Mouse (Mus musculus): ENCODE measurements around the gene S100pbp. TPM values are rescaled to one million over a fixed set of nuclear protein-coding genes. Genes with fewer than 3 reads are reported as not detected.

Gene S100pbp
- polyA plus RNA-seq (2015; fragmentation: Nextera tagmentation; extraction: Ambion mirVana) = 17.6 and 18.0 TPM in 2 replicates

- Histone ChIP-seq H3K4me2 (peak within 1 kb of the TSS; percentile 90), H3K27me3 (no peaks in the 10 kb centered on the region), H3K9ac (peak within 1 kb of the TSS; percentile 87), H3K4me1 (replicated peaks) (peaks cover 41% of the 10 kb centered on the region), H3K9me3 (no peaks in the 10 kb centered on the region), H3K36me3 (peaks cover 18% of the 10 kb centered on the region), H3K27ac (peak within 1 kb of the TSS; percentile 92), H3K4me3 (peak within 1 kb of the TSS; percentile 90)
- peak; percentile 88 for ATAC-seq (ENCODE audit: low FRiP score)
- under 1% methylated on average over 58 of the region's 58 CpGs for WGBS
Measured at GRCm38 (mm10) chr4:129189542-129190519, at the start of gene S100pbp, which contains the start of gene Yars. Gene S100pbp (minus strand): TSS chr4:129189727. Gene Yars (plus strand): TSS chr4:129189760.

- ATAC-seq (ENCODE audit: low FRiP score) = peak; percentile 81
- no peaks in the 10 kb centered on the region for H3K36me3 ChIP-seq
- 0 out of 2 replicates have a peak, but pooled peaks cover 11% of the 10 kb centered on the region for H3K27me3 ChIP-seq
- H3K4me2 ChIP-seq = peak overlapping the region; percentile 86
- H3K27ac ChIP-seq = peak overlapping the region; percentile 79
- no peaks in the 10 kb centered on the region for H3K9me3 ChIP-seq
- under 1% methylated on average over 28 of the region's 29 CpGs for WGBS
- peaks cover 50% of the 10 kb centered on the region for H3K4me1 ChIP-seq (replicated peaks)
- H3K9ac ChIP-seq = peak overlapping the region; percentile 80
- peak overlapping the region; percentile 75 for H3K4me3 ChIP-seq
Measured at GRCm38 (mm10) chr4:129239075-129239474, 49.5 kb upstream of the S100pbp start.

GRCm38 (mm10) chr4:129238579-129239016, 49.1 kb upstream of the S100pbp start:
- ATAC-seq (ENCODE audit: low FRiP score) = peak; percentile 70
- H3K4me2 ChIP-seq = peak overlapping the region; percentile 86
- under 1% methylated on average over 21 of the region's 23 CpGs for WGBS
- H3K9ac ChIP-seq = peak overlapping the region; percentile 80
- no peaks in the 10 kb centered on the region for H3K36me3 ChIP-seq
- H3K9me3 ChIP-seq = no peaks in the 10 kb centered on the region
- 0 out of 2 replicates have a peak, but pooled peaks cover 11% of the 10 kb centered on the region for H3K27me3 ChIP-seq
- peak overlapping the region; percentile 75 for H3K4me3 ChIP-seq
- H3K4me1 ChIP-seq (replicated peaks) = peaks cover 50% of the 10 kb centered on the region
- H3K27ac ChIP-seq = peak overlapping the region; percentile 79

- peak overlapping the region; percentile 86 for H3K4me2 ChIP-seq
- WGBS = 6% methylated on average over 21 of the region's 21 CpGs
- H3K36me3 ChIP-seq = no peaks in the 10 kb centered on the region
- H3K4me1 ChIP-seq (replicated peaks) = peaks cover 50% of the 10 kb centered on the region
- 0 out of 2 replicates have a peak, but pooled peaks cover 11% of the 10 kb centered on the region for H3K27me3 ChIP-seq
- no peaks in the 10 kb centered on the region for H3K9me3 ChIP-seq
- peak overlapping the region; percentile 80 for H3K9ac ChIP-seq
- peak overlapping the region; percentile 75 for H3K4me3 ChIP-seq
- peak; percentile 14; the same call in 1 of the 2 replicates for ATAC-seq (ENCODE audit: low FRiP score)
- 0 out of 2 replicates have a peak overlapping the region, but pooled peaks have one; percentile 12 for H3K27ac ChIP-seq
Measured at GRCm38 (mm10) chr4:129237843-129238441, 48.4 kb upstream of the S100pbp start.

- 86% methylated on average over 8 of the region's 8 CpGs for WGBS
Measured at GRCm38 (mm10) chr4:129236236-129236813, 46.8 kb upstream of the S100pbp start.

GRCm38 (mm10) chr4:129235147-129235546, 45.6 kb upstream of the S100pbp start:
- Histone ChIP-seq H3K4me2 (no peak overlapping the region), H3K9ac (no peak overlapping the region), H3K36me3 (no peaks in the 10 kb centered on the region), H3K4me1 (replicated peaks) (peaks cover 46% of the 10 kb centered on the region), H3K27me3 (peaks cover 4% of the 10 kb centered on the region), H3K4me3 (no peak overlapping the region), H3K9me3 (no peaks in the 10 kb centered on the region), H3K27ac (no peak overlapping the region)
- 74% methylated on average over 3 of the region's 3 CpGs for WGBS
- no peak for ATAC-seq (ENCODE audit: low FRiP score)

More at GRCm38 (mm10) chr4:129236236-129236813, 46.8 kb upstream of the S100pbp start:
- no peak overlapping the region for H3K4me3 ChIP-seq
- H3K9me3 ChIP-seq = no peaks in the 10 kb centered on the region
- no peak for ATAC-seq (ENCODE audit: low FRiP score)
- peaks cover 12% of the 10 kb centered on the region for H3K27me3 ChIP-seq
- H3K4me2 ChIP-seq = no peak overlapping the region
- H3K36me3 ChIP-seq = no peaks in the 10 kb centered on the region
- no peak overlapping the region for H3K27ac ChIP-seq
- H3K4me1 ChIP-seq (replicated peaks) = peaks cover 44% of the 10 kb centered on the region
- H3K9ac ChIP-seq = no peak overlapping the region

- Histone ChIP-seq H3K9me3 (no peaks in the 10 kb centered on the region), H3K27me3 (peaks cover 3% of the 10 kb centered on the region), H3K4me2 (no peak overlapping the region), H3K4me1 (replicated peaks) (peaks cover 42% of the 10 kb centered on the region), H3K9ac (no peak overlapping the region), H3K27ac (no peak overlapping the region), H3K36me3 (no peaks in the 10 kb centered on the region), H3K4me3 (no peak overlapping the region)
- no peak for ATAC-seq (ENCODE audit: low FRiP score)
- 86% methylated on average over 7 of the region's 7 CpGs for WGBS
Measured at GRCm38 (mm10) chr4:129234488-129234887, 45.0 kb upstream of the S100pbp start.

- Histone ChIP-seq H3K4me2 (no peak overlapping the region), H3K27ac (no peak overlapping the region), H3K36me3 (no peaks in the 10 kb centered on the region), H3K27me3 (peaks cover 3% of the 10 kb centered on the region), H3K4me3 (no peak overlapping the region), H3K9ac (no peak overlapping the region), H3K4me1 (replicated peaks) (peaks cover 33% of the 10 kb centered on the region), H3K9me3 (no peaks in the 10 kb centered on the region)
- 78% methylated on average over 9 of the region's 9 CpGs for WGBS
- ATAC-seq (ENCODE audit: low FRiP score) = no peak
Measured at GRCm38 (mm10) chr4:129232561-129233360, 43.2 kb upstream of the S100pbp start.

GRCm38 (mm10) chr4:129231594-129232450, 42.3 kb upstream of the S100pbp start:
- Histone ChIP-seq H3K27ac (no peak overlapping the region), H3K36me3 (no peaks in the 10 kb centered on the region), H3K9ac (peak overlapping the region; percentile 46; the same call in 1 of the 2 replicates), H3K4me1 (replicated peaks) (peaks cover 33% of the 10 kb centered on the region), H3K4me2 (no peak overlapping the region), H3K9me3 (no peaks in the 10 kb centered on the region), H3K4me3 (no peak overlapping the region), H3K27me3 (peaks cover 3% of the 10 kb centered on the region)
- ATAC-seq (ENCODE audit: low FRiP score) = no peak
- WGBS = 72% methylated on average over 12 of the region's 12 CpGs

- H3K4me1 ChIP-seq (replicated peaks) = peaks cover 36% of the 10 kb centered on the region
- H3K9me3 ChIP-seq = no peaks in the 10 kb centered on the region
- peaks cover 3% of the 10 kb centered on the region for H3K27me3 ChIP-seq
- 65% methylated on average over 8 of the region's 8 CpGs for WGBS
- H3K4me2 ChIP-seq = no peak overlapping the region
- no peak overlapping the region for H3K4me3 ChIP-seq
- no peak overlapping the region for H3K27ac ChIP-seq
- no peak overlapping the region for H3K9ac ChIP-seq
- no peak for ATAC-seq (ENCODE audit: low FRiP score)
- H3K36me3 ChIP-seq = no peaks in the 10 kb centered on the region
Measured at GRCm38 (mm10) chr4:129230926-129231325, 41.4 kb upstream of the S100pbp start.
